Mouse (Mus musculus) layer of hippocampus, postnatal 25 days (tissue): Measurements from ENCODE around the gene Cypt15. TPM values are rescaled to one million over a fixed set of nuclear protein-coding genes. Genes with fewer than 3 reads are reported as not detected.
"Not testable (repeated sequence)": the region's sequence is repeated elsewhere in the genome, so short reads cannot be mapped to it uniquely, and the experiment has no call there.

Experiments
- DNase-seq, 2 experiments: peaks; one replicate each; pipeline ENCODE4 v3.0.0; 2022; ENCODE audit warnings: mixed read lengths in 2 of 2, low spot score in 1 of 2; ENCODE audit errors: extremely low spot score in 1 of 2
- total RNA-seq, 2 experiments: library from RNA; stranded (reverse); gene quantifications; 2 replicates each; pipeline ENCODE4 v1.2.3; 2021

Gene Cypt15
- total RNA-seq = not detected

GRCm38 (mm10) chrX:39345967-39346366 is at the start of gene Cypt15:
Gene Cypt15, plus strand, starts transcription at chrX:39346267.
- not testable (repeated sequence) for DNase-seq

- DNase-seq = no peak
Observed at GRCm38 (mm10) chrX:39370932-39371331, 24.9 kb downstream of the Cypt15 start.

- DNase-seq = no peak
Observed at GRCm38 (mm10) chrX:39378830-39379229, 32.8 kb downstream of the Cypt15 start.

GRCm38 (mm10) chrX:39383806-39384205 is 37.7 kb downstream of the Cypt15 start:
- no peak for DNase-seq
